Mouse (Mus musculus): ENCODE results near the gene Spag9. TPM values are rescaled to one million over a fixed set of nuclear protein-coding genes. Genes with fewer than 3 reads are reported as not detected.
A peak's percentile ranks its signal among the peaks of the same experiment; 100 is the strongest.
"Not testable (repeated sequence)": the region's sequence is repeated elsewhere in the genome, so short reads cannot be mapped to it uniquely, and the experiment has no call there.

Spag9 gene
- polyA plus RNA-seq, 1 experiment = 5.2 TPM

DNA sequence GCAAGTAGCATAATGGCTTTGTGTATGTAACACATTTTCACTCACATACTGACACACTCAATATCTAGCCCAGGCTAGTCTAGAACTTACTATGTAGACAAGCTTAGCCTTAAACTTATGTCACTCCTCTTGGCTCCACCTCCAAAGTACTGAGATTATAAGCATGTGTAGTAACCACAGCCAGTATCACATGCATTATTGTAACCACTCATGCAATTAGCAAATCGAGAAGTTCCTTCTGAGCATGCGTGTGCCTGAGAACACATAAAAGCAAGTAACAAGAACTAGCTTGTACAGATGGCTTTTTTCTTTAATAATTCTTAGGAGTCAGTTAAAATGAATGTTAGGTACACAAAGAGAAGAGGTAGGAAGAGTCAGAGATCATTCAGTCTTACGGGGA is 11.3 kb upstream of the Spag9 start:
- DNase-seq (ENCODE audit: low read depth, low spot score) = no peak
- 83% methylated on average over 3 of the region's 3 CpGs for WGBS

DNA sequence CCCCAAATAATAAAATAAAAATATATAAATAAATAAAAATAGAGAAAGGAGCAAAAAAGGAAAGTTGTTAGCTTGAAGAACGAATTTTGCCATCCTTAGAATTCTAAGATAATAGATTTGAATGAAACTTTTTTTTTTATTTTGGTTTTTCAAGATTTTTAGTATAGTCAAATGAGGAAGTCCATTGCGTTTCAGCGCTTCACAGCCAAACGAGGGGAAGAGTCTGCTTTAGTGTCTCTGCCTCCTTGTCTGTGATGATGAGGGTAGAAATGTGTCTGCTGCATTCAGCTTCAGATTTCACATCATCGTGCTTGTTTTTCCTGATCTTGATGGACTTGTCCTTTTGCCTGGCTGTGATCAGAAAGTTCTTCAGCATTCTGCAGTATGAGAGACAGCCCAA is 10.6 kb upstream of the Spag9 start:
- DNase-seq (ENCODE audit: low read depth, low spot score) = no peak
- 83% methylated on average over 5 of the region's 5 CpGs for WGBS

DNA sequence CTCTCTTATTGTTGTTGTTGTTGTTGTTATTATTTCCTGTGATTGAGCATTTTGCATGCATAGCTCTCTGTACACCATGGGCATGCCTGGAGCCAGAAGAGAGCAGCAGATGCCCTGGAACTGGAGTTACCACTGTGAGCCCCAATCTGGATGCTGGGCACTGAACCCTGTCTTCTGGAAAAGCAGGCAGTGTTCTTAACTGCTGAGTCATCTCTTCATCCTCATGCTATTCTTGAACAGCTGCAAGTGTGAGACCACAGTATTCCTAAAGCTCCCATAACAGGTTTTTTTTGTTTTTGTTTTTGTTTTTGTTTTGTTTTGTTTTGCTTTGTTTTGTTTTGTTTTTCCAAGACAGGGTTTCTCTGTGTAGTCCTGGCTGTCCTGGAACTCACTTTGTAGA is 9.6 kb upstream of the Spag9 start:
- DNase-seq (ENCODE audit: low read depth, low spot score) = no peak

DNA sequence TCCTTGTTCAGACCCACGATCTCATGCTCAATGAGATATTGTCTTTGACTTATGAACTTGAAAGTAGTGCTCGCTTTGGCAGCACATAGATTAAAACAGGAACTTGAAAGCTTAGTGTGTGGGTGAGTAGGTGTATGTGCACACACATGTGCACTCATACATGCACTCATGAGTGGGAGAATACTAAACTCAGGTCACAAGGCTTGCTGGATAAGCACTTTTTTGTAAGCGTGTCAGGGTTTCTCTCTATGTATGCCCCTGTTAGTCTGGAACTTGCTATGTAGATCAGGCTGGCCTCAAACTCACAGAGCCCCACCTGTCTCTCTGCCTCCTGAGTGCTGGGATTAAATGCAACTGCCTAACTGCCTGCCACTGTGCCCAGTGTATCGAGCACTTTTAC is 8.9 kb upstream of the Spag9 start:
- WGBS = 86% methylated on average over 4 of the region's 4 CpGs
- no peak for DNase-seq (ENCODE audit: low read depth, low spot score)

DNA sequence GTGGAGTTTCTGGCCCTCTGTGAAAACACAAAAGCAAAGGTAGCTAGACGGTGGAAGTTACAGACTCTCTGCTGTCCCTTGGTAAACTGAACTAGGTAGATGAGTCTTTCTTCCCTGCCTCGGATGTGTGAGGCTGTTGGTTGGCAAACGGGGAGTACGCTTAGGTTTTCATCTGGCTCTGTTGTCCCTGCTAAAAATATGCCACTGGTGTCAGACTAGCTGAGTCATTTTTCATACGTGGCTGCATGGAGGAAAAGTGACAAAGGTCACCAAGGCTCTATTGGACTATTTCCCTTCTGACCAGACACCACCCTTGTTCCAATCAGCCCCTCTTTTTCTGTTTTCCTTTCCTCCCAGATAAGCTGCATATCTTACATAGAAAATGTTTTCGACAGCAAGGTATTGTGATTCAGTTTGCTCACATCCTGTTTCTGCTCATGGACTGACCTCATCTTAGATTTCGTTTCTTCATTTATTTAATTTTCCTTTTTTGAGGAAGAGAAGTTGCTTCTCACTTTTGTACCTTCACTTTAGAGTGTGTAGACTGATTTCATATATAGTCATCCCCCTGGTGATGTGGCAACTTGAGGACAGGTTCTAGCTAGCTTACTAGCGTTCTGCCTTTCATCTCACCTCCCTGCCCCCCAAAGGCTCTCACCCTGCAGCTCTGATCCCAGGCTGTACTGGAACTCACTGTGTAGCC is 8.1 kb upstream of the Spag9 start:
- 42% methylated on average over 8 of the region's 8 CpGs for WGBS

DNA sequence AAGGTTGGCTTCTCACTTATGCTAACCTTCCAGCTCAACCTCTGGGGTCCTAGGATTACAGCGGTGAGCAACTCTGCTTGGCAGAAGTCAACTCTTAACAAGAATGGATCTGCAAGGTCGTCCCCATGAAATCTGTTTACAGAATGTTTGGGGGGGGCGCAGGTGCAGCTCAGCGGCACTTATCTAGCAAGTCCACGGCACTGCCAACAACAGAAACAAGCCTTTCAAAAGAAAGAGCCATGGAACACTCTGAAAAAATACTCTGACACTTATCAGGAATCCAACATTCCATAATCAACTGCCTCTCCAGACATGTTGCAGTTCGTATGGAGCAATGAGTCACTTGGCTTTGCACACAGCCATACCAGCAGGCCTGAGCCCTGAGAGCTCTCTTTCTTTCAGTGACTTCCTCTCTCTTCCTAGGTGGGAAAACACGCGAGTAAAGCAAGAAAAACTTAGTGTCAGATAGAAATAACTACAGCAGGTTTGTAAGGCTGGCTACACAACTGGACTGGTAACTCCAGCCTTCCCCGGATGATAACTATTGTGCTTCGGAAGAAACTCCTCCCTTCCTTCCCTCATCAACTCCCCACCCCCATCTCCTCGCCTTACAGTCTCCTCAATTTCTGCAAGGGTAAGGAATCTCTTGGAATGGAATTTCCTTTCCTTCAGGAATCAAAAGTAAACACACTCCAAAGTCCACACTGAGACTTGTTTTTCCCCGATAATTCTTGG is 7.4 kb upstream of the Spag9 start:
- WGBS = 45% methylated on average over 12 of the region's 12 CpGs
- no peak for DNase-seq (ENCODE audit: low read depth, low spot score)

More for the DNA sequence above, 8.1 kb upstream of the Spag9 start:
- no peak for DNase-seq (ENCODE audit: low read depth, low spot score)

DNA sequence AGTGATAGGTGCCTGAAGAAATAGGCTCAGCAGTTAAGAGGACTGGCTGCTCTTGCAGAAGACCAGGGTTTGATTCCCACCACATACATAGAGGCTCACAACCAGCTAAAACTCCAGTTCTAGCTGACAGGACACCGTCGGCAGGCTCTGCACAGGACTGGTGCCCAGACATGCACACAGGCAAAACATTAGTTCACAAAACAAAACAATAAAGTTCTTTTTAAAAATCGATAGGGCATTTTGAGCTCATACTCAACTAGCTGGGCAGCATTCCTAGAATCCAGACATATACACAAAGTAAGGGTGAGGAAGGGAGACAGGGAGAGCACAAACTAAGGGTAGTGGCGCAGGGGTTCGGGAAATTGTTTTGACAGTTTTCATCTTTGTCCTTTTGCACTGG is 1.4 kb upstream of the Spag9 start:
- WGBS = 31% methylated on average over 5 of the region's 5 CpGs
- no peak for DNase-seq (ENCODE audit: low read depth, low spot score)

DNA sequence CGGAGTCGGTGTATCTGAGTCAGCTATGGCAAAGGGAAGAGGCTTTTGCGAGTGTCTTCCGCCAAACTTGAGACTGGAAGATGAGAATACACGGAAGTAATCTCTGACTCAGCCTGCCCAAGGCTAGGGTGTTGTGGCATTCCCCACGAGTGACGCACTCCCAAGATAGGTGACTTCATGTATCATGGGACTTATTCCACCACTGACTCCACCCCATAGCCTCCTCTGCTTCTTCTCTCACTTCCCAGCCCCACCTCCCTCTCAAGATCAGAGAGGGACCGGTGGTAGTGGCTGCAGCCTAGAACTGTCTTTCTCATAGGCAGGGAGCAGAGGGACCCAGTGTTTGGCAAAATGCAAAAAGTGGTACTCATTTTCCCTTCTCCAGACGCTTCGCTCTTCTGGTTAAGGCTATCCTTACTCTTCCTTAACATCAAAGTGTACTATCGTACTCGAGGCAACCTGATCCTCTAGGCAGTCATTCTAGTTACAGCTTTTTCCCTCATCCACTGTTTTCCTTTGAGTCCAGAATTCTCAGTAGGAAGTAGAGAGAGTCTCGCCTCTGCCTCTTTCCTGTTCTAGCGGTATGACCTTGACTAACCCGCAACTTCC is 676 bp upstream of the Spag9 start:
- WGBS = under 1% methylated on average over 15 of the region's 15 CpGs

DNA sequence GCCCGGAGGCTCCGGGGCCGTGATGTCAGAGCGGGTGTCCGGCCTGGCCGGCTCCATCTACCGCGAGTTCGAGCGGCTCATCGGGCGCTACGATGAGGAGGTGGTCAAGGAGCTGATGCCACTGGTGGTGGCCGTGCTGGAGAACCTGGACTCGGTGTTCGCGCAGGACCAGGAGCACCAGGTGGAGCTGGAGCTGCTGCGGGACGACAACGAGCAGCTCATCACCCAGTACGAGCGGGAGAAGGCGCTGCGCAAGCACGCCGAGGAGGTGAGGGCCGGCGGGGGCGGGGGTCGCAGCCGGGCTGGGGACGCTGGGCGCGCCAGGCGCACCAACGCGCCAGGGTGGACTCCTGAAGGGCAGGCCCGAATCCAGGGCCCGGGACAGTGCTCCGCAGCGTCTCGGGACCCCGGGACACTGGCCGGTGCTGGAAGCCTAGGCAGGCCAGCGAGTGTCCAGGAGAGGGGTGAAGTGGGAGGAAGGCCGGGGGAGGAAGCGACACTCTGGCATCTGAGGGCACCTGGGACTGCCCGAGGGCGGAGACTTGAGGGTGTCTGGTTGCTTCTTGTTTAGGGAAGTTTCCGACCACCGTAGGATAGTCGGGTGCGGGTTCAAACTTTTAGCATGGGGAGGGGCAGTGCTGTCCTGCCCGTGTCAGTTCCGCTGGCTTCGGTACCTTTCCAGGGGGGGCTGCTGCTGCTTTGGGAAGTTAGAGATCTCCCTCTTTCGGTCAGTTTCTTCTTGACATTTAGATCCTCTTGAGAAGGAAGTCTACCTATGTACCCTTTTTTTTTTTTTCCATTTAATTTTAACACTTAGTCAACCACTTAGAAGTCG is 632 bp downstream of the Spag9 start:
- no peak for DNase-seq (ENCODE audit: low read depth, low spot score)
- WGBS = under 1% methylated on average over 58 of the region's 58 CpGs

More for the DNA sequence above, 676 bp upstream of the Spag9 start:
- DNase-seq (ENCODE audit: low read depth, low spot score) = peak; percentile 85

DNA sequence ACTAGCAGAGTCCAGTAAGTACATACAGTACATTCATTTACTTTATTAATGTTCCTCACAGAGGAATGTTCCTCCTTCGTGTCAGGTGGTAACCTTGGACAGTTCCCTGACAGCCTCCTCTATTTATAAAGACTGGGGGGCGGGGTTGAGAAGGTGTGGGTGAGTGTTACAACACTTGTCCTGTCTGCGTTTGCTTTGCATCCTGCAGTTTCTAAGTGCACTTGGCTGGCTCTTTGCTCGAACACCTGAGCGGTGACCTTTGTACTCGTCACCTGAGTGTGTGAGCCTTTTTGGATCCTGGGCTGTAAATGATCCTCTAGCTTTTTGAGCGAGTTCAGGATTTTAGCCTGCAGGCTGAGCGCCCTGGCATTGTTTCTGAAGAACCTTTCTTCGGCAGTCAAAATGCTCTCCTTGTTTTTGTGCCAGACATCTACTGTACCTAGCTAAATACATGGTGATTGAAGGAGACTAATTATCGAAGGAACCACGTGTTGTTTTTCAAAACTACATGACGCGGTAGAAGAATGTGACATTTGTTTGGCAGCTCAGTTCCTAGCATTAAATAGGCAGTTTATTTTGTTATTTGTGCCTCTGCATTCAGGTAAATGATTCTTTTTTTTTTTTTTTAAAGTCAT is 1.4 kb downstream of the Spag9 start:
- 9% methylated on average over 13 of the region's 13 CpGs for WGBS
- peak; percentile 88 for DNase-seq (ENCODE audit: low read depth, low spot score)

DNA sequence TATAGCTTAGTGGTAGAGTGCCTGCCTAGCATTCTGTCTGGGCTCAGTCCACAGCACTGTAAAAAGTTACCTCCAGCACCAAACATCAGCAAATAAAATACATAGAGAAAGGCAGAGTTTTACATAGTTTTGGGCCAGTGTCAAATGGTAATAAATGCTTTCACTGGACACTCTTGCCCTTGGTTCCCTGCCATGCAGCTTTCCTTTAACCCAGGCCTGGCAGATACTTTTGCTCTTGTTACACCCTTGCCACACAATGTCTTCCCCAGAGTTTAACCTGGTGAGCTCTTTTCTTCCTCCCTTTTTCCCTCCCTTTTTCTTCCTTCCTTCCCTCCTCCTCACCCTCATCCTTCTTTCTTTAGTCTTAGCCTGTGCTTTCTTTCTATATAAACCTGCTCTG is 3.4 kb downstream of the Spag9 start:
- no peak for DNase-seq (ENCODE audit: low read depth, low spot score)

DNA sequence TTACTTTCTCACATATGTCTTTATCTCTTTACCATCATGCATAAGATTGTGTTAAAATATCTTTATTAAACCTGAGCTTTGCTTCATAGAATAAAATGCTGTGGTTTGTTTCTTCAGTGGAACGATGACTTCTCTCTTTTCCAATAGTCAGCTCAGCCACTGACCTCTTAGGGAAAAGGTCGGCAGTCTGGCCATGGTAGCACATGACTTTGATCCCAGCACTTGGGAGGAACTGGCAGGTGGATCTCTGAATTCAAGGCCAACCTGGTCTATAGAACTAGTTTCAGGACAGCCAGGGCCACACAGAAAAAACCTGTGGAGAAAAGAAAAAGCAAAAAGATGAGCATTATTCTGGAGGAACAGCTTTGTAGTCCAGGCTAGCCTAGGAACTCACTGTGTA is 7.5 kb downstream of the Spag9 start:
- no peak for DNase-seq (ENCODE audit: low read depth, low spot score)
- WGBS = 81% methylated on average over 2 of the region's 2 CpGs

DNA sequence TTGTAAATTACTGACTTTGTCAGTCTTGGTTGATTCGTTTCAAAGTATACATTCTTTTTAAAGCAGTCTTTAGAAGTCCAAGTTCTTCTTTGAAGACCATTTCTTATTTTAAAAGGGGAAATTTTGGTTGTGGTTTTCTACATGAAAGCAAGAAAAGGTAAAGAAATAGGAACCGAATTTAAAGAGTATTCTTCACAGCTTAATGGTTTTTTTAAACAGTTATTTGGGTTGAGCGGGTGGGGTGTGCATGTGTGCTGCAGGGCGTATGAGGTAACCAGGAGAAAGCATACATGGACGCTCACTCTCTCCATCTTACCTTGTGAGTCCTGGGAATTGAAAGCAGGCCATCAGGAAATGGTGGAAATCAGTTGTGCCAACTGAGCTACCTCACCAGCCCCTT is 23.2 kb downstream of the Spag9 start:
- no peak for DNase-seq (ENCODE audit: low read depth, low spot score)
- WGBS = 76% methylated on average over 5 of the region's 5 CpGs

DNA sequence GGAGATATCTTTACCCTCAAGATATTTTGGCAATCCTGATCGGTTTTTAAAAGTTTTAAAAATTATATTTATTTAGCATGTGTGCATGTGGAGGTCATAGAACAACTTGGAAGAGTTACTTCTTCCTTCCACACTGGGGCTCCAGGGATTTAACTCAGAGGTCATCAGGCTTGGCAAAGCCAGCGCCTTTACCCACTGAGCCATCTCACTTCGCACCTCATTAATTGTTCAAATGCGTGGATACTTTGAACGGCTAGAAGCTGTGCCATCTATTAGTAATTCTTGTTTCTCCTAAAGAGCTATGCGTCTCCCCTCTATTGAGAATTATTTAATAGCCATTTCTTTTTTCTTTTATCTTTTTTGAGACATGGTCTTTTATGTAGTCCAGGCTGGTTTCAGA is 24.5 kb downstream of the Spag9 start:
- DNase-seq (ENCODE audit: low read depth, low spot score) = no peak
- WGBS = 84% methylated on average over 6 of the region's 6 CpGs

DNA sequence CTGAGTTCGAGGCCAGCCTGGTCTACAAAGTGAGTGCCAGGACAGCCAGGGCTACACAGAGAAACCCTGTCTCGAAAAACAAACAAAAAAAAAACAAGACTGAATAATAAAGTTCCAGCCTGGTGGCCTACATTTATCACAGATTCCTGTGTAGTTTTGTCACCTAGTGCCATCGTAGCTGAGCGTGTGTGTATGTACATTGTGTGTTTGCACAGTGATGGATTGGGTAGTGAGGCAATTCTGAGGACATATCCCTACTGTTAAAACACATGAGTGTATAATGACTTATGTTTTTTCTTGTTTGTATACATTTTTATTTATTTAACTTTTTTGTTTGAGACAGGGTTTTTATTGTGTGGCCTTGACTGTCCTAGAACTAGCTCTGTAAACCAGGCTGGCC is 30.4 kb downstream of the Spag9 start:
- WGBS = 67% methylated on average over 4 of the region's 4 CpGs
- DNase-seq (ENCODE audit: low read depth, low spot score) = no peak

DNA sequence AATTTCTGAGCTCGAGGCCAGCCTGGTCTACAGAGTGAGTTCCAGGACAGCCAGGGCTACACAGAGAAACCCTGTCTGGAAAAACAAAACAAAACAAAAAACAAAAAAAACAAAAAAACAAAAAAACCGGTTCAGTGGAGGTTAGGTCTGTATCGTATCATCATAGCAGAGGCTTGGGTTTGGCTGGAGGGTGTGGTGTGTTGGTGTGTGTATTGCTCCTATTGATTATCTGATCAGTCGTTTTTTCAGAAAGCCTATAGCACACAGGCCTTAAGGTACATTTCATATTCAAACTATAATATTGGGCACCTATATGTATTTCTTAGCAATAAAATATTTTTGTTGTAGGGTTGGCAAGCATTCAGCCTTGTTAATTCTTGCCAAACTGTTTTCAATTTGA is 36.2 kb downstream of the Spag9 start:
- 78% methylated on average over 4 of the region's 4 CpGs for WGBS
- no peak for DNase-seq (ENCODE audit: low read depth, low spot score)

DNA sequence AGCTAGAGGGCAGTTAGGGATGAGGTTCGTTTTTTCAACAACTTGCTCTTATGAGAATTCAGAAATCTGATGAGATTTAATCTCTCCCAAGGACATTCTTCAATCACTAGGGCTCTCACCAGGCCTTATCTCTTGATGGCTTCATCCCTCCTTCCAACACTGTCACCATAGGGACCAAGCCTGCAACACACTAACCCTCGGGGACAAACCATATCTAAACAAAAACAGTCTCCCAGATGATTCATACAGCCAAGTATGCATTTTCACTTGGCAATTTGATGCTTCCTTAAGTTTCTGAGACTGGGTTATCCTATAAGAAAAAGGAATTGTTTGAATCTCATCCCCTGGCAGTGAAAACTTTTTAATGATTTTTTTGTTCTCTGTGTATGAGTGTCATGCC is 37.1 kb downstream of the Spag9 start:
- WGBS = 52% methylated on average over 2 of the region's 2 CpGs
- DNase-seq (ENCODE audit: low read depth, low spot score) = no peak

DNA sequence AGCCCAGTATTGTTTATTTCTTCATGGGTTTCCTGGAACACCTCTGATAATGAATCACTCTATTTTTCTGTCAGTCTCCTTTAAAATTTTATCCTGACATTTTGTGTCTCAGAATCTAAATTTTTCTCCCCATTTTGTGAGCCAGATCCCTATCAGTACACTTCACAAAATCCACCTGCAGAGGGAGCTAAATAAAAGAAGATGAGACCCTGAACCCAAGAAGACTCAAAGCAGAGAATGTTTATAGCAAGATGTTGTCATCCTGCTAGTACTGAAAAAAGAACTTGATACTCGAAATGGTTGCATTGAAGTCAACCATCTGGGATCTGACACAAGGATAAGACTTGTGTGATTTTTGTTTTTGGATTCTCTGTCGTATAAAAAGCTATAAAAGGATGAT is 40.1 kb downstream of the Spag9 start:
- 42% methylated on average over 2 of the region's 2 CpGs for WGBS

DNA sequence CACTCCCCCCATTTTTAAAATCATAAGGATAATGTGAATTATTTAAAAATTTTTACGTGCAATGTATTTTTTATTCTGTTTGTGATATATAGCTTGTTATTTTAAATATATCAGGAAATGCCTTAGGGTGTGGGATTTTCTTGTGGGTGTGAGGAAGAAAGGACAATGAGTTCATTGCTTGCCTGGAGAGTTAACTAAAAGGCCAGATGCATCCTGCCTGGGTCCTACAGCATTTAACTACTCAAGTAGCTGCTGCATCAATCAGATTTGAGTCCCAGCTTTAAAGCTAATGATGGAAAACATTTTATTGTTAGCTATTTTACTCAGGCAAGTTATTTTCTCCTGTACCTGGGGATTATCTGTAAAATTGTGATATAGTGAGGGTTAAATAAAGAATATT is 45.6 kb downstream of the Spag9 start:
- no peak for DNase-seq (ENCODE audit: low read depth, low spot score)
- WGBS = 70% methylated on average over 1 of the region's 1 CpGs

More for the DNA sequence above, 40.1 kb downstream of the Spag9 start:
- no peak for DNase-seq (ENCODE audit: low read depth, low spot score)

DNA sequence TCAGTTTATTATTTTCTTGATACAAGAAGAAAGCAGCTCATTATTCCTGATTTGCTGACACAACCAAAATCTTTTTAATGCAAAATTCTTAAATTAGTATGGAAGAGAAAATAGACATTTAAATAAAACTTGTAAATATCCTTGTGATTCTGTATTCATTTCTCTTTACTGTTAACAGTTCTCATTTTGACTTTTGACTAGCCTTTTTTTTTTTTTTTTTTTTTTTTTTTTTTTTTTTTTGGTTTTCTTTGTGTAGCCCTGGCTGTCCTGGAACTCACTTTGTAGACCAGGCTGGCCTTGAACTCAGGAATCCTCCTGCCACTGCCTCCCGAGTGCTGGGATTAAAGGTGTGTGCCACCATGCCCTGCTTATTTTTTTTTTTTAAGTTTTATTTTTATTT is 46.4 kb downstream of the Spag9 start:
- WGBS = 74% methylated on average over 1 of the region's 1 CpGs
- not testable (repeated sequence) for DNase-seq (ENCODE audit: low read depth, low spot score)
